Mouse (Mus musculus) left cerebral cortex, postnatal 25 days (tissue): ENCODE measurements at regions not wholly inside any gene's neighbourhood (a gene's known extent, or its start where the extent isn't known, plus 50 kb on each side); places are given as distances from the start of the nearest gene placed in this dataset.

ENCODE experiments used
- DNase-seq, 2 experiments: peaks; one replicate each; pipeline ENCODE4 v3.0.0; 2022; ENCODE audit warnings: low spot score in 2 of 2, mixed read lengths in 1 of 2
- intact Hi-C: fragments of 180-260 bp; cut with DNase I; formaldehyde crosslinking; loops from one replicate; pipeline ENCODE4 v1.15.1; 2025

GRCm38 (mm10) chr16:37725745-37726144 lies 50.9 kb upstream of the Fstl1 start:
- intact Hi-C loops, result no loop called here
- no peak for DNase-seq

- intact Hi-C loops, result no loop called here
- DNase-seq, result no peak
Measured at GRCm38 (mm10) chr16:37715173-37715572, 60.9 kb upstream of the Ndufb4 start.

- DNase-seq, result no peak
- intact Hi-C loops, result no loop called here
Measured at GRCm38 (mm10) chr16:37714276-37714675, 60.0 kb upstream of the Ndufb4 start.

DNA sequence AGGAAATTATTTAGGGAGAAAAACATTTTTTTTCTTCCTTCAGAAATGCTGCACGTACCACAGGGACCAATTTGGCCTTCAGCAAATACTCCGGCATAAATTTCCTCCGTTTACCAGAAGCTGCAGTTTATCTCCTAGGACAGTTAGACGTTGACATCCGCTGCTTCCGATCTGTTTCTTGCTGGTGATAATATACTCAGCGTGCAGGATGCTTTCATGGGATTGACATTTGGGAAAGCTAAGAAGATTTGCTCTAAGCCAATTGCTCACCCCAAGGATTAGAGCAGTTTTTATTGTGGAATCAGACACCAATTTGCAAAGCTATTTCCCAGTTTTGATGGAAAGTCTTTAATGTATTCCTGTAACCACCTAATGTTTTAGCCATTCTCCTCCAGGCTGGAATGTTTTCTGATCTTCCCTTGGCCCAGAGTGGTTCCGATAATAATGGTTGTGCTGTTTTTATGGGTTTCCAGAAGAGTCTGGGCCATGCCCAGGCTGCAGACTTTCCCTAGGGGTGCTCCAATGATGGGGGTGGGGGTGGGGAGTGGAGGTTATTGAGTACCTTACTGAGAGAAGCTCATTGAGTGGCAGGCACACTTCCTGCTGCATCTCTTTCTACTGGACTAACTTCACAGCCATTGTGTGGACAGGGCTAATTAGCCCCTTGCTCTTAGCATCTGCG lies 52.1 kb upstream of the Ndufb4 start:
- no peak for DNase-seq
- intact Hi-C loops, result no loop called here

DNA sequence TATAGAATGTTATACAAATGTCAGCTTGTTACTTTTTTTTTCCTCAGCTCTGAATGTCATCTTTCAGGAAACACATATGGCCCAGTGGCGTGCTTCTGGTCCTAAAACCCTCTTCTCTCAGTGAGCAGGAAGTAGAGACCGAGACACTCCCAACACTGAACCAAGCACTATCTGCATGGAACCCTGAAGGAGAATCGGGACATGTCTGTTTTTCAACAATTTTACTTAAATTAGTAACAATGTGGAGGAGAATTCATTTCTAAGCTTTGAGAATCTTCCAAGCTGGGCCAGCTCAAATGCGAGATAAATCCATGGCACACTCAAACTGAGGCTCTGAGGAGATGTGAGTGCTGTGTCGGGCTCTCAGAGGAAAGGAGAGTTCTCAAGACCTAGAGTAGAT lies 51.0 kb upstream of the Ndufb4 start:
- intact Hi-C loops, result no loop called here
- peak in 1 of 2 experiments; percentile 60 for DNase-seq

- intact Hi-C loops, result no loop called here
- peak; percentile 50 to 84 for DNase-seq
Measured at GRCm38 (mm10) chr16:37704461-37705155, 50.4 kb upstream of the Ndufb4 start.
